Mouse (Mus musculus): ENCODE measurements around the gene Gm49361.

- TF ChIP-seq CTCF (IDR thresholded peaks at IDR 0.05; ENCODE audit: control insufficient read depth, insufficient read depth, low read length) (no peak), POLR2A (IDR thresholded peaks at IDR 0.05; ENCODE audit: borderline replicate concordance, control insufficient read depth, low read depth, low read length) (no peak)
These were observed 8.8 kb downstream of the Gm49361 start for GRCm38 (mm10) chr14:57737089-57737488.
